Mouse (Mus musculus) C2C12 (cell line): ENCODE measurements at regions not wholly inside any gene's neighbourhood (a gene's known extent, or its start where the extent isn't known, plus 50 kb on each side); places are given as distances from the start of the nearest gene placed in this dataset.

ENCODE experiments used
- CEBPB ChIP-seq: IDR thresholded peaks from one replicate; pipeline ENCODE4 v1.6.1; 2011; ENCODE audit warnings: low read depth, mild to moderate bottlenecking, control low read depth, moderate library complexity
- CTCF ChIP-seq: IDR thresholded peaks from one replicate; pipeline ENCODE4 v1.5.1; 2011; ENCODE audit not compliant: control insufficient read depth, insufficient read depth, insufficient read length
- FOSL1 ChIP-seq: IDR thresholded peaks from one replicate; pipeline ENCODE4 v1.8.0; 2011; ENCODE audit warnings: mild to moderate bottlenecking, low read length; ENCODE audit not compliant: poor library complexity, insufficient read depth, severe bottlenecking
- MAX ChIP-seq: IDR thresholded peaks from one replicate; pipeline ENCODE4 v1.6.1; 2011; ENCODE audit warnings: mild to moderate bottlenecking, control low read depth
- MYOD1 ChIP-seq: IDR thresholded peaks from one replicate; pipeline ENCODE4 v1.6.1; 2011; ENCODE audit warnings: low read depth; ENCODE audit not compliant: control insufficient read depth, insufficient read length
- MYOG ChIP-seq: IDR thresholded peaks from one replicate; pipeline ENCODE4 v1.6.1; 2011; ENCODE audit not compliant: control insufficient read depth, insufficient read length; ENCODE audit errors: extremely low read depth
- USF1 ChIP-seq: IDR thresholded peaks from one replicate; pipeline ENCODE4 v1.6.1; 2011; ENCODE audit warnings: low read depth, mild to moderate bottlenecking, control low read depth, moderate library complexity

DNA sequence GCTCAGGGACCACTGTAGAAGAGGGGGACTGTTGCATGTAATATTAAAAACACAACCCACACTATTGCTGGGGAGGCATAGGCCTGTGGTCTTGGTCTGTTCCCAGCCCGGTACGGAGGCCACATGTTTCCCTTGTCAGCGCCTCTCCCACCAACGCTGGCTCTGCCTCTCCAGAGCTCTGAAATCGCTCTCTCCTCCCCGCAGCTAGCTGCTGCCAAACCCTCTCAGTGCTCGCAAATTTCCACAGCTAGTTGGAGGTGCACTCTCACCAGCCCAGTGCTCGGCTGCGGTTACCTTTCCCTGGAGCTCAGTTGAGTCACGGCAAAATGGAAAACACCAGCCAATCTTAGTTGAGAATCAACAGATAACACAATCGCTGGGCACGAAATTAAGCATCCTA, 402.9 kb downstream of the Ptpru start:
- no peak for TF ChIP-seq CTCF
- no peak for TF ChIP-seq MYOD1
- no peak for TF ChIP-seq USF1
- no peak for TF ChIP-seq CEBPB
- TF ChIP-seq FOSL1: no peak
- TF ChIP-seq MAX: no peak
- TF ChIP-seq MYOG: no peak
